Mouse (Mus musculus): ENCODE data around the gene Cacnb2.

Gene Cacnb2

GRCm38 (mm10) chr2:14873701-14874181 lies 270.9 kb downstream of the Cacnb2 start:
- no peak for DNase-seq

- no peak for DNase-seq
Measured at GRCm38 (mm10) chr2:14874281-14875037, 271.6 kb downstream of the Cacnb2 start.

DNA sequence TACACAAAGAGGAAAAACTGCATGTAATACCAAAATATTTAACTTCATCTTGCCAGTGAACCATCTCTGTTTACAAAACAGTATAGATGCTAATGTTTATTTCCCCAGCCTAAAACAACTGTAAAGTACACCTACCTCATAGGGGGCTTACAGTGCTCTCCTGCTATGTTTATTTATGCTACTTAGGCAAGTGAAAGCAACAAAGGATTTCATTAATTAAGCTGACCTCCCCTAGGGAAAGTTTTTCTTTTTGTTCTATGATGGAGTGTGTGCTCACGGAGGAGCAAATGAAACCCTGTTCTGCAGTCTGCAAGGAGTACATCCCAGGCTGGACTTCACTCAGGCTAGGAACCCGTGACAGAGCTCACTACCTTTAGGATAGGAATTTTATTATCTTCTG lies 272.2 kb downstream of the Cacnb2 start:
- DNase-seq = no peak

- DNase-seq = no peak
Measured at GRCm38 (mm10) chr2:14875616-14876015, 272.7 kb downstream of the Cacnb2 start.

GRCm38 (mm10) chr2:14878953-14879352 lies 276.1 kb downstream of the Cacnb2 start:
- no peak for DNase-seq

- no peak for DNase-seq
Measured at GRCm38 (mm10) chr2:14883460-14883859, 280.6 kb downstream of the Cacnb2 start.

DNA sequence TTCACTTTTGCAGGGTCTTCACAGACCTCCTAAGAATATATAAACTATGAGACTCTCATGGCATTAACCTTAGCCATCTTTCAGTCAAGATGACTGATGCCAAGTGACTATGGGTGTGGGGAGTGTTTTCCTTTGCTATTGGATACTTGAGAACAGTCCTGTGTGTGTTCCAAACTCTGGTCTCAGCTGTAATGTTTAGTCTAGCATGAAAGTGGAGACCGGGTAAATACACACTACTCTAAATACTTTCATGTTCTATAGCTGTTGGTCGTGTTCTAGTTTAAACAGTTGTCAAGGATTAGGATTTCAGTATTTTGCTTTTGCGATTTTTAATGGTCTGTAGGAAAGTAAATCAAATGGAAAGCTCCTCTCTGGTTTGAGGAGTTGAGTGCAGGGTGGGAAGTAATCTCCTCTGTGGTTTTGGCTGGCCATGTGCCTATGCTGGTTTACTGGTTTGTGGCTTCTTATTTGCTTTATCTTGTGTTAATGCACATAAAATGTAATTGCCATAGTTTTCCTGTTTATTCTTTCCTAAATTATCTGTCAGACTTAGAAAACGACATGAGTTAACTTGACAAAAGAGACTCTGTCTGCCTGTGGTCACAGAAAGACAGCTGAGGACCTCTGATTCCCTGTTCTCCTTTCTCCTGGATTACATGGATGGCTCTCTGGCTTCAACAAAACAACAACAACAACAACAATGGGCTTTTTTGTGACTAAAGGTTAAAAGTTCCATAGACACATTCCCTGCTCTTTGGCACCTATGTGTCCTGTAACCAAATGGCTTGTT lies 285.7 kb downstream of the Cacnb2 start:
- no peak for DNase-seq

GRCm38 (mm10) chr2:14903837-14904236 lies 300.9 kb downstream of the Cacnb2 start:
- DNase-seq = no peak

DNA sequence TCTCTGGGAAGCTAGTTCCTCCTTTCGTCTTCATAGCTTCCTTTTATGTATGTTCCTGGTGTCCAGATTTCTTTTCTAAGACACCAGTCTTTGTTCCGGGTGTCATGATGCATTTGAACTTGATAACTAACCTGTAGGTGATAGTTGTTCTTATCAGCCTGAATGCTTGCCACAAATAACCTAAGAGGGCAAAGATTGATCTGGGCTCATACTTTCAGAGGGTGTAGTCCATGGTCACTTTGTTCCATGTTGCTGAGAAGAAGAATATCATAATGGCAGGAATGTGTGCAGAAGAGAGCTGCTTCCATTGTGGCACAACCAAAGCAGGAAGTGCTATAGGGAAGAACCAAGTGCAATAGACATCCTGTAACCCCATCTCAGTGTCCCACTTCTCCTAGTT lies 302.0 kb downstream of the Cacnb2 start:
- DNase-seq = no peak

DNA sequence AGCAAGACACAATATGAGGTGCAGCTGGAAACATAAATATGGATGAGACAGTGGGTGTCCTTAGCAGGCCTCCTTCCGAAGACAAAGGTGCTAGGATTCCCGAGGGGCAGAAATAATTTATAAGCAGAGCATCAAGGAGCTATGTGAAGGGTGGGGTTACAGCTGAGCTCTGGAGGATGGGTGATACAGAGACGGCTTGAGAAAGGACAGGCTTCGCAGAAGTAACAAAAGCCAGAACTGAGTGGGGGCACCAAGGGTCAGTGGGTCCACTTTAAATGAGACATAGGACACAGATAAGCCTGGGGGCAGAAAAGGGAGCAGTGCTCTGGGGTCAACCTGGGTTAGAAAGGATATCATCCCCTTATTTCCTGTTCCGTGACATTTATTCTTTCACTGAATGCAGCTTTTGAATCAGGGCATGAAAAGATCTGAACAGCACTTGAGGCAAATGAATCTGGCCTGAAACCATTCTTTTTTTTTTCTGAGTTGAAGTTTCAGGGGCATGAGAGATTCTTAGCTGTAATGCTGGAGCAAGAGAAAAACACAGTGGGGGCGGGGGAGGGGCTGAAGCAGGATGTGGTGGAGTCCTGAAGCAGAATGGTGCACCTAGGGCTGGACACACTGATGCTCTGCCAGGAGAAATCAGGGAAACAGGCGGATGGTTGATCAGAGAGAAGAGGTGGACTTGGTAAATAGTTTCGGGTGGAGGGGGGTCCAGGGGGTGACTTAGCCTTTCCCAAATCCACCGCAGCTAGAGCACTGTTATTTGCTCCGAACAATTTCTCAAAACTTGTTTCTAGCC lies 304.4 kb downstream of the Cacnb2 start:
- DNase-seq = no peak

GRCm38 (mm10) chr2:14917585-14918247 lies 314.8 kb downstream of the Cacnb2 start:
- DNase-seq = no peak

DNA sequence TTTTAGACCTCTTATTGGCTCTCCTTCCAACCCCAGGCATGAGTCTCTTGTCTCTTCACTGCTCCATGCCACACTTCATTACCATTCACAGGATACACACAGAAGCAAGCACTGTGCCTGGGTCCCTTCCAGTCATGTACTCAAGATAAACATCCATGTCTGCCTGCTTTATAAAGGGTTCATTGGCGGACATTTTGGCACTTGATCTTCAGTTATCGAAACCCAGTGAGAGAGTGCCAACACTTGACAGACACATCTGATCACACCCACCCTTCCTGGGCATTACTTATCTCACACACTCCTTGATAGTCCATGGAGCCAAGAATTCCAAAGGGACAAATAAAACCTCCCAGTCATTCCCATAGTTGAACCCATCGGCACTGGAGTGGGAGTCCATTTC lies 327.0 kb downstream of the Cacnb2 start:
- DNase-seq = no peak

DNA sequence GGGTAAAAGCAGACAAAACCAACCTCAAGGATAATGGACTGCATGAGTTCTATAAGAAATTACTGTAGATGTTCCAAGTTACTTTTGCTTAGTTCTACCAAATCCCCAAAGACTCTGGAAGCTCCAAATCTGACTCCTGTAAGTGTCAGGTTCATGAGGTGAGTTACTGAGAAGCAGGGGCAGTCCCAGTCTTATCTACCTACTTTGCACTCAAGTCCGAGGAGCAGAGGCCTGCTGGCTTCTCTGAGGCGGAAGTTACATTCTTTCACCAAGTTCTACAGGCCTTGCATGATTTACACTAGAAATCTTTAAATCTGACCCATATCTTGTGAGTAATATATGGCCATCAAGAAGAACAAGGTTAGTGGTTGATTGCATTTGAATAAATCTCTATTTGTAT lies 329.1 kb downstream of the Cacnb2 start:
- DNase-seq = no peak

DNA sequence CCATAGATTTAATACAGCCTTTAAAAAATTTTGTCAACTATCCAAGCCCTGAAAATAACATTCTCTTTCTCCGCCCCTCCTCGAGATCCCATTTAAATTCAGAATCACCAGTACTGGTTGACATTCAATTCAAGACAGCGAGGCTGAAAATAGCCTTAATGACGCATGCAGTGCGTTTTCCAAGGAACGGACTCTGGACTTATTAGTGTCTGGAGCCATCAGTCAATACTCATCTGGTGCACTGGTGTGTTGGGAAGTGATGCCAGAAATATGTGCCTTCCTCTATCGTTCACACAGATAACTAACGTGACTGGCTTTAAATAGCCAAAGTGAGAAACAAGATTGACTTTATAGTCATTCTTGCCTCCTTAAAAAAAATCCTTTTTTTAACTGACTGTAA lies 333.6 kb downstream of the Cacnb2 start:
- no peak for DNase-seq

DNA sequence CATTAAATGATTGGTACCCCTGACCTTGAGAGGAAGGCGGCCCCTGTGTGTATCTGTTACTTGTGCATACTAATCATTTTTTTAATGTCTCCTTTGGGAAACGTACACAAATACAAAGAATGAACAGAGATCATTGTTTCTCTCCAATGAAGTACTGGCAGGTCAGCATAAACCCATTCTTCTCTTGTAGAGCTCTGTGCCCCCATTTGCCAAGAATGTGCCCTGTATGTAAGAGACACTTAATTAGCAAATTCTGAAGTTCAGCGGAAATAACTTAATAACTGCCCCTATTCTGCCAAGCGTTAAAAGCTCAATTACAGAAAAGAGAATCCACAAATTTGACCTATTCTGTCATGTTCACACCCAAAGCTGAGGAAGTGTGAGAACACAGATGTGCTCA lies 339.4 kb downstream of the Cacnb2 start:
- DNase-seq = no peak

GRCm38 (mm10) chr2:14943691-14944357 lies 340.9 kb downstream of the Cacnb2 start:
- DNase-seq = no peak

DNA sequence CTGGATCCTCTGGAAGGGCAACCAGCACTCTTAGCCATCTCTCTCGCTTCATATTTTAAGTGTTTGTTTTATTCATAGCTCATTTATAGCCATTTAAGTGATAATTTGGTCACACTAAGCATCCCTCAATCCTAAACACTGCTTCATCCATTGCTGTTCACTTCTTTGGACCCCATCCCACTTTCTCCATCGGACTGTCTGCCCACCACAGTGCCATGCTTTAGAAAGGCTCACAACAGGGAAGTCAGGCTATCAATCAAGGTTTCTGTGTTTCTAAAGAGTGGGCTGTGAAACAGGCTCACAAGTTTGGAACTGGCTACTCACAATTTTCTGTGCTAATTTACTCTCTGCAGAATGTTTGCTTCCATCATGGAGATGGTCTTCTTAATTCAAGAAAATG lies 350.2 kb downstream of the Cacnb2 start:
- DNase-seq = no peak

DNA sequence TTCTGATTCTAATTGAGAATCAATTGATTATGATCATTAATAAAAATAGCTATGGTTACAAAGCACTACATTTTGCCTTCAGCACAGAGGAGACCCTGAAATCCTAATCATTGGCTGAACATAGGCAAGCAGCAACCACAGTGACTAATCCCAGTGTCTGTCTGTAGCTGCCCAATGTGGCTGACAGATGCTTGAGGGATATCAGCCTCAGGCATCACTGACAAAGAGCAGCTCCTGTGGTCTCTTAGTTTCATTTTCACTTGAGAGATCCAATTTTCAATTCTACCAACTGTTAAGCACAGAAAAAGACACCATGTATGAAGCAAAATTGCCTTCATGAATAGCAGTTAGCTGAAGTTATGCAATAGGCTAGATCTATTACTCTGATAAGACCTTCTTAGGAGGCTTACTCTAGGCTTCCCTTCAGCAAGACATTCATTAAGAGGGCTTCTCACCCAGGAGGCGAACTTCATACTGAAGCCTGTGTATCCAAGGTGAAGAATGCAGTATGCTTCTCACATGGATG lies 358.1 kb downstream of the Cacnb2 start:
- no peak for DNase-seq

DNA sequence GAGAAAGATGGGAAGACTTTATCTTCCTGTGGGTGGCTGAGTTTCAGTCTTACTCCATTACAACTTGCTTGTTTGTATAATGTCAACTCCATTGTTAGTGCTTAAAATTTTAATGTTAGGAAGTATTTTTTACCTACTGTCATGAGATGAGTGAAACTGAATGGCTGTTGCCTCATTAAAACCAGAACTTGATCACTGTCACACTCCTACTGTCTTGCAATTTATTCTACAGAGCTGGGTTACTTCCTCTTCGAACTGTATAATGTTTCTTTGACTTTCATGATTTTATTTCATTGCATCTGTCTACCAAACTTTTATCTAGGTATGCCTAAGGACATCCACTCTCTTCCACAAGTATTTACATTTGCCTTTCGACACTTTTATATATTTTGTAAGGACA lies 358.6 kb downstream of the Cacnb2 start:
- DNase-seq = no peak

- no peak for DNase-seq
Measured at GRCm38 (mm10) chr2:14984029-14984428, 381.1 kb downstream of the Cacnb2 start.

GRCm38 (mm10) chr2:14988451-14988850 lies 385.6 kb downstream of the Cacnb2 start:
- DNase-seq = no peak

GRCm38 (mm10) chr2:14989350-14989749 lies 386.5 kb downstream of the Cacnb2 start:
- no peak for DNase-seq

Data from spleen, adult 18-20 months (tissue).